Mouse (Mus musculus) effector memory CD4-positive, alpha-beta T cell, adult 5 months (primary cell): Measurements from ENCODE around the gene Olfr450. TPM values are rescaled to one million over a fixed set of nuclear protein-coding genes. Genes with fewer than 3 reads are reported as not detected.

Experiments used
- polyA plus RNA-seq: library from polyadenylated mRNA; unstranded; fragments of 100-300 nt; shearing (Covaris generic); gene quantifications from one replicate; pipeline ENCODE4 v1.2.1, GENCODE M21; 2017

Olfr450 gene
- not detected for polyA plus RNA-seq

DNA sequence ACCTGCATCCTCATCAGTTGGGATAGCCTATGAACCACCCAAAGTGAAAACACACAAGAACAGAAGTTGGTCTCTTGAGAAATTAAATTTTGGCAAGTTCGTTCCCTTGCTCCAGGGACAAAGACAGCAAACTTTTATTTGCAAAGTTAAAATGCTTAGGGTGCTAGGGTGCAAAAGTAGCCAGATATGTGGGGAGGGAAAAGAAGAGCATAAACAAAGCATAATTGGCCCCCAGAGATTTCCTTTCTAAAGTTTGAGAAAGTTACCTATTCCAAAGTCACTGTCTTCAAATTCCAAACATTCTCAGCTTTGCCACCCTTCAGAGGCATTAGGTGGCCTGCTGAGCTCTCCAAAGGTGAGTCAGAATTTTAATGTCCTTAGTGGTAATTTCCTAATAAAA, at the start of gene Olfr450:
TSS of gene Olfr450 (plus strand) at position 301 of the 400 bp plus-strand sequence.

DNA sequence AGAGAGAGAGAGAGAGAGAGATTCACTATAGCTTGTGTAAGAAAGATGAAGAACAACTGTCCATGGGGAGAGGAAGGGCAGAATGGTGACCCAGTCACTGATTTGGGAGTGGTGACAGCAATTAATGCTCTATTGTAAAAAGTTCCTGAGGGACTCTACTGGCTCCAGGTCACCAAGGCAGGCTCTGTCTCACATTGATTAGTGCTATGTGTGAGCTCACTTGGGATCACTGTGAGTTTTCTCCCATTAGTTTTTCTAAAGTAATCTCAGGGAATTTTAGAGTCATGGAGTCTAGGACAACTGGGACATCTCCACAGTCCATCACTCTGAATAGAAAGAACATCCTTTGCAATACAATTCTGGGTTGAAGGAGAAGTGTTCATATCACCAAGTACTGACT, 26.9 kb upstream of the Olfr450 start, which contains the start of gene Olfr452:
TSS of gene Olfr452 (plus strand) at position 301 of the 400 bp plus-strand sequence.

DNA sequence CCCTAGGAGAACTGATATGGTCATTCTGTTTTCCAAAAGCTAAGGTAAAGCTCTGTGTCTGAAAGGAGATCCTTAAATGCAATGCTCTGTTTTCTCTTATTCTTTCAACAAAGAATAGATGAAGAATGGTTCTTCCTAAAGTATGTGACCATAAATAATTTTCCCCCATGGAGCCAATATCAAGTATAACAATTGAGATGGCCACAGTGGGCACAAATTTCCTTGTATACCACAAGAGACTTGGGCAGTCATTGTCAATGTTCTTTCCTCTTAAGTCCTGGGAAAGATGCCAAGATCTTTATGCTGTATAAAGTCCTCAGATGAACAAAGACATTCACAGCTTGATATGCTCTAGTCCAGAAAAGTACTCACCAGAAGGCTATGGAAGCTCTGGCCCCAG, 22.3 kb downstream of the Olfr450 start, which contains the start of gene Olfr449:
TSS of gene Olfr449 (plus strand) at position 301 of the 400 bp plus-strand sequence.

Other genes starting within 250 kb of the Olfr450 start
- gene Tcaf3, start 214.2 kb upstream of the Olfr450 start, polyA plus RNA-seq = 0.25 TPM
- not detected for gene Tcaf2, start 166.7 kb upstream of the Olfr450 start, polyA plus RNA-seq
- gene Tcaf1, start 101.9 kb upstream of the Olfr450 start, polyA plus RNA-seq = not detected
- gene Olfr453, start 72.6 kb upstream of the Olfr450 start, polyA plus RNA-seq = not detected
- not detected for gene Olfr38, start 55.5 kb upstream of the Olfr450 start, polyA plus RNA-seq
- not detected for gene Olfr452, start 26.8 kb upstream of the Olfr450 start, polyA plus RNA-seq
- not detected for gene Olfr449, start 22.4 kb downstream of the Olfr450 start, polyA plus RNA-seq
- gene Olfr448, start 78.5 kb downstream of the Olfr450 start, polyA plus RNA-seq = not detected
- gene Olfr447, start 96.9 kb downstream of the Olfr450 start, polyA plus RNA-seq = not detected
- gene Olfr446, start 109.4 kb downstream of the Olfr450 start, polyA plus RNA-seq = 0.09 TPM
- gene Olfr444, start 137.1 kb downstream of the Olfr450 start, polyA plus RNA-seq = not detected